Mouse (Mus musculus) erythroblast, embryonic 14.5 days (primary cell): ENCODE results near the gene Zfp14. TPM values are rescaled to one million over a fixed set of nuclear protein-coding genes. Genes with fewer than 3 reads are reported as not detected.

Experiments used
- H3K27me3 ChIP-seq: 2 replicates; pipeline ENCODE4 v1.6.1; 2012; ENCODE audit warnings: inconsistent platforms; ENCODE audit not compliant: control insufficient read depth
- H3K36me3 ChIP-seq: 2 replicates; pipeline ENCODE4 v1.6.1; 2012; ENCODE audit warnings: mild to moderate bottlenecking, inconsistent platforms; ENCODE audit not compliant: control insufficient read depth
- H3K4me1 ChIP-seq: 2 replicates; pipeline ENCODE4 v1.6.1; 2012; ENCODE audit warnings: inconsistent platforms; ENCODE audit not compliant: control insufficient read depth
- H3K4me3 ChIP-seq: replicated peaks from 2 replicates; pipeline ENCODE3; 2012; ENCODE audit warnings: moderate library complexity, mild to moderate bottlenecking, inconsistent platforms
- H3K9me3 ChIP-seq: 2 replicates; pipeline ENCODE4 v1.6.1; 2012; ENCODE audit warnings: low read length, inconsistent platforms, mixed read lengths; ENCODE audit not compliant: control insufficient read depth
- GATA1 ChIP-seq: IDR thresholded peaks from 2 replicates; pipeline ENCODE4 v1.6.1; 2012; ENCODE audit warnings: low read length, inconsistent platforms, mixed read lengths
- TAL1 ChIP-seq: IDR thresholded peaks from 3 replicates; pipeline ENCODE4 v1.6.1; 2012; ENCODE audit warnings: low read length, inconsistent platforms, mixed read lengths
- polyA plus RNA-seq: library from polyadenylated mRNA; stranded (reverse); fragments of >175 nt; gene quantifications from 2 replicates; pipeline ENCODE4 v1.2.3, GENCODE M21; 2012

Zfp14 gene
- polyA plus RNA-seq, 1 experiment, result not detected

DNA sequence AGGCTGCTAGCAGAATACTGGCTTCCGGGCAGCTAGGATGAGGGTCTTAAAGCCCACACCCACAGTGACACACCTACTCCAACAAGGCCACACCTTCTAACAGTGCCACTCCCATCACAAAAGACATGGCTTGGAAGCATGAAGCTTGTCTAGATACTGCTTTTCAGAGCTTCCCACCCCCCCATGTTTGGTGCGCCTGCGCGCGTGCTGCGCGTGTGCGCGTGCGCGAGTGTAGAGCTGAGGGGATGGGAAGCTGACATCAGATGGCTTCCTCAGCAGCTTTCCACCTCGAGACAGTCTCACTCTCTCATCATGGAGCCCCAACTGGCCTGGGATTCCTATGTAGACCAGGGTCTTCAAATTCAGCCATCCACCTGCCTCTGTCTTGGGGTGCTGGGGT lies 16.8 kb downstream of the Zfp14 start:
- Histone ChIP-seq H3K4me1 (peaks cover 13% of the 10 kb centered on the region), H3K9me3 (peaks cover 2% of the 10 kb centered on the region; the same call in 1 of the 2 replicates), H3K36me3 (no peaks in the 10 kb centered on the region; the same call in 1 of the 2 replicates), H3K4me3 (no peak overlapping the region), H3K27me3 (no peaks in the 10 kb centered on the region)
- TF ChIP-seq GATA1, result no peak
- TF ChIP-seq TAL1, result no peak

DNA sequence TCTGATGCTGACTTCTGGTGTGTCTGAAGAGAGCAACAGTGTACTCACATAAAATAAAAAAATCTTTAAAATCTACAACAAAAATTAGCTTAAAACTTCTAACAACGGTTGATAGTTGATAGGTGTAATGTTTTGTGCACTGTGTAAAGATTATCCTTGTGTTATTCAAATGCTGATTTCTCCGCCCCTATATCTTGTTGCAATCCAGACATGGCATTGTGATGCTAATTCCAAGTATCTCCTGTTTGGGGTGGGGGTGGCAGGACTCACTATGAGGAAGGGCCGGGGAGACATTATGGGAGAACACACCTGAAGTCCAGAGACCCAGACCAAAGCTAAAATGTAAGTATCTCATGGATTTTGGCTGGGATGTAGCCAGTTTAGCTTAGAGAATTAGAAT lies 19.8 kb downstream of the Zfp14 start:
- Histone ChIP-seq H3K9me3 (peaks cover 2% of the 10 kb centered on the region; the same call in 1 of the 2 replicates), H3K4me3 (no peak overlapping the region), H3K36me3 (peaks cover 7% of the 10 kb centered on the region), H3K27me3 (no peaks in the 10 kb centered on the region), H3K4me1 (peaks cover 14% of the 10 kb centered on the region)
- TF ChIP-seq GATA1 (no peak), TAL1 (no peak)

DNA sequence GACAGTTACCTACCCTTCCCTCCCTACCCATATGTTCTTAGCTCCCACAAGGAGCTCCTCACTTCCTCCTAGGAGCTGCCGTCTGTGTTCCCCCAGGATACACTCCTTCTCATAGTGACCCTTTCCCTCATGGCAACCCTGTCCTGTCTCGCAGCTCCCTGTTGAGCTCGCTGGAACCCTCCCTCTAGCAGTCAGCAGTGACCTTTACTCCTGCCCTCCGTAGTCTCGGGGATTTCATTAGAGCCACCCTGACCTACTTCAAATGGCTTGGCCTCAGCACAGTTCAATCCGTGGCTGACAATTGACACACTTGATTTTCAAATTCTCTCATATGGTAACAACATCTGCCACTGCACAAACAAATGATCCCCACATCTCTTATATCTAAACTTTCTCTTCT lies 20.5 kb downstream of the Zfp14 start:
- no peaks in the 10 kb centered on the region for H3K27me3 ChIP-seq
- no peak overlapping the region for H3K4me3 ChIP-seq
- no peak for TF ChIP-seq TAL1
- no peak for TF ChIP-seq GATA1
- peaks cover 2% of the 10 kb centered on the region; the same call in 1 of the 2 replicates for H3K9me3 ChIP-seq
- H3K4me1 ChIP-seq, result peaks cover 20% of the 10 kb centered on the region
- H3K36me3 ChIP-seq, result peaks cover 12% of the 10 kb centered on the region

GRCm38 (mm10) chr7:30028572-30028971 lies 22.6 kb downstream of the Zfp14 start:
- peaks cover 16% of the 10 kb centered on the region for H3K4me1 ChIP-seq

GRCm38 (mm10) chr7:30027331-30027730 lies 23.8 kb downstream of the Zfp14 start:
- Histone ChIP-seq H3K27me3 (no peaks in the 10 kb centered on the region), H3K36me3 (peaks cover 38% of the 10 kb centered on the region), H3K9me3 (no peaks in the 10 kb centered on the region), H3K4me3 (no peak overlapping the region), H3K4me1 (peaks cover 23% of the 10 kb centered on the region)
- TF ChIP-seq GATA1 (no peak), TAL1 (no peak)

More at GRCm38 (mm10) chr7:30028572-30028971, 22.6 kb downstream of the Zfp14 start:
- Histone ChIP-seq H3K4me3 (no peak overlapping the region), H3K27me3 (no peaks in the 10 kb centered on the region), H3K9me3 (no peaks in the 10 kb centered on the region), H3K36me3 (peaks cover 26% of the 10 kb centered on the region)
- TF ChIP-seq TAL1 (no peak), GATA1 (no peak)

GRCm38 (mm10) chr7:30025358-30025757 lies 25.8 kb downstream of the Zfp14 start:
- H3K4me3 ChIP-seq, result no peak overlapping the region
- peaks cover 54% of the 10 kb centered on the region for H3K36me3 ChIP-seq
- peaks cover 23% of the 10 kb centered on the region for H3K4me1 ChIP-seq
- H3K9me3 ChIP-seq, result no peaks in the 10 kb centered on the region
- TF ChIP-seq TAL1 (no peak), GATA1 (no peak)
- no peaks in the 10 kb centered on the region for H3K27me3 ChIP-seq

DNA sequence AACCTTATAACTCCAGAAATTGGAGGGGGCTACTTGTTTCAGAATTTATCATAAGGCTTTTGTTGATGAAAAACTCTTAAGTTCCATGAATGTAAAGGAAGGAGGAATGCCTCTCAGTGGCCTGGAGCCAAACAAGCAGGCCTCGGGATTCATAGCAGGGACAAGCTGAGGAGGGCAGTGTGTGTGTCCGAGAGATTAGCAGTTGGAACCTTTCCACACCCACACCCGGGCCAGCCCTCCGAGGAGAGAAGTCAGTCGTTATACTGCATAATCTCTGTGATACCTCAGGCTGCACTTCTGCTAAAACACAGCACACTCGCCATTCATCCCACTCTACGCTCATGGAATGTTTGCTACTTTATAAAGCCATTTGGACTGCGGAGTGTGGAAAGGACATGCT lies 27.4 kb downstream of the Zfp14 start:
- peaks cover 64% of the 10 kb centered on the region for H3K36me3 ChIP-seq

GRCm38 (mm10) chr7:30023324-30023723 lies 27.9 kb downstream of the Zfp14 start:
- no peak overlapping the region for H3K4me3 ChIP-seq
- H3K9me3 ChIP-seq, result no peaks in the 10 kb centered on the region
- no peaks in the 10 kb centered on the region for H3K27me3 ChIP-seq
- no peak for TF ChIP-seq TAL1
- no peak for TF ChIP-seq GATA1
- H3K4me1 ChIP-seq, result peaks cover 23% of the 10 kb centered on the region
- peaks cover 69% of the 10 kb centered on the region for H3K36me3 ChIP-seq

More for the DNA sequence above, 27.4 kb downstream of the Zfp14 start:
- Histone ChIP-seq H3K9me3 (no peaks in the 10 kb centered on the region), H3K4me1 (peaks cover 23% of the 10 kb centered on the region), H3K4me3 (no peak overlapping the region), H3K27me3 (no peaks in the 10 kb centered on the region)
- TF ChIP-seq TAL1 (no peak), GATA1 (no peak)

DNA sequence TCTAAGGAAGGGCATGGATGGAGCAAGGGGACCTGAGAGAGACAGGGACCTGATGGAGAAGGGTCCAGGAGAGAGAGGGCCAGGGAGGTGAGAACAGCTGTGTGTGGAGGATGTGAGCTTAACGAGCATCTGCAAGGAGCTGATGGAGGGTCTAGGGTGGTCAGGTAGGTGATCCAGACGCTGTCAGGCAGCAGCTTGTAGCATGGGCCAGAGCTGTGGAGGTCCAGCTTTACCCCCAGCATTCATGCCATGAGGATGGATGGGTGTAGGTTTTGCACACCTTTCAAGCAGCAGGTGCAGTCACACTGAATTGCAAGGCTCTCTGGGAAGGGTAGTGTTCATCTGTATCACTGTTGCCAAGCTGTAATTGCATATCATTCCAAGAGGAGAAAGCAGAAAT lies 31.6 kb downstream of the Zfp14 start:
- H3K4me1 ChIP-seq, result peaks cover 12% of the 10 kb centered on the region
- no peaks in the 10 kb centered on the region for H3K9me3 ChIP-seq
- TF ChIP-seq GATA1 (no peak), TAL1 (no peak)
- no peak overlapping the region for H3K4me3 ChIP-seq
- no peaks in the 10 kb centered on the region for H3K27me3 ChIP-seq
- peaks cover 80% of the 10 kb centered on the region for H3K36me3 ChIP-seq

DNA sequence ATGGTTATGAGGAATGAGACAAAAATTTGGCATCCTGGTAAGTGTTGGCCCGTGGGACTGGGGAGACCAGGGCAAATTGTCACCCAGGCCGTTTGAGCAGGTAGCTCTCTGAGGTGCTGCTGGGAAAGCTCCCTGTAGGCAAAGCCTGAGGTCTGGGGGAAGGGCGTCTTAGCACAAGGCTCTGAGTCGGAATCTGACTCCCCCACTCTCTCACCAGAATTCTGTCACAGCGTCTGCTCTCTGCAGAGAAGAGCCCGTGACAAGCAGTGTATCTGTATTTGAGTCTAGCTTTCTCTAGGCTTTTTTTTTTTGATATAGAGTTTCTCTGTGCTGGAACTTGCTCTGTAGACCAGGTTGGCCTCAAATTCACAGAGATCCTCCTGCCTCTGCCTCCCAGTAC lies 34.0 kb downstream of the Zfp14 start:
- H3K4me1 ChIP-seq, result no peaks in the 10 kb centered on the region
- no peak overlapping the region for H3K4me3 ChIP-seq
- peaks cover 75% of the 10 kb centered on the region for H3K36me3 ChIP-seq
- no peaks in the 10 kb centered on the region for H3K27me3 ChIP-seq
- TF ChIP-seq TAL1, result no peak
- TF ChIP-seq GATA1, result no peak
- H3K9me3 ChIP-seq, result no peaks in the 10 kb centered on the region
